Mouse (Mus musculus) lung, postnatal 0 days (tissue): Measurements from ENCODE around the gene Rem1.

Source experiments
- CTCF ChIP-seq: IDR thresholded peaks from 2 replicates; pipeline ENCODE4 v1.5.1; 2016; ENCODE audit warnings: antibody characterized with exemption, mild to moderate bottlenecking
- EP300 ChIP-seq: IDR thresholded peaks from 2 replicates; pipeline ENCODE4 v1.6.1; 2016; ENCODE audit warnings: antibody characterized with exemption, mild to moderate bottlenecking, control low read depth

GRCm38 (mm10) chr2:152580612-152581011, 46.1 kb upstream of the Rem1 start:
- TF ChIP-seq CTCF (no peak), EP300 (no peak)
